Mouse (Mus musculus) ES-E14 (cell line): Measurements from ENCODE around the gene Tnfsf10. TPM values are rescaled to one million over a fixed set of nuclear protein-coding genes. Genes with fewer than 3 reads are reported as not detected.

ENCODE experiments used
- DNase-seq: peaks from one replicate; pipeline ENCODE4 v3.0.0-alpha.2; 2013; ENCODE audit warnings: low read depth, low spot score
- H3K27ac ChIP-seq: 2 replicates; pipeline ENCODE4 v1.5.1; 2012; ENCODE audit warnings: low read depth, mild to moderate bottlenecking, low read length, moderate library complexity, mixed read lengths; ENCODE audit not compliant: poor library complexity, insufficient read depth, severe bottlenecking
- H3K36me3 ChIP-seq: 2 replicates; pipeline ENCODE4 v1.6.1; 2012; ENCODE audit warnings: mild to moderate bottlenecking, low read length, moderate library complexity, mixed read lengths; ENCODE audit not compliant: control insufficient read depth, poor library complexity, insufficient read depth, severe bottlenecking
- H3K4me1 ChIP-seq, 2 experiments: fragments of 150-350 bp in 1 of 2; sonication (generic) in 1 of 2; 2 replicates each; pipeline ENCODE4 v1.6.1; 2012; ENCODE audit warnings: low read length in 2 of 2, mild to moderate bottlenecking in 1 of 2, mixed read lengths in 1 of 2; ENCODE audit not compliant: control insufficient read depth in 2 of 2, insufficient read depth in 2 of 2, poor library complexity in 1 of 2
- H3K4me3 ChIP-seq, 2 experiments: fragments of 150-350 bp in 1 of 2; sonication (generic) in 1 of 2; 2 replicates each; pipeline ENCODE4 v1.5.1; 2012; ENCODE audit warnings: low read length in 2 of 2, low read depth in 1 of 2, mild to moderate bottlenecking in 1 of 2, mixed read lengths in 1 of 2; ENCODE audit not compliant: insufficient read depth in 1 of 2, poor library complexity in 1 of 2, severe bottlenecking in 1 of 2
- H3K9ac ChIP-seq: 2 replicates; pipeline ENCODE4 v1.6.1; 2012; ENCODE audit warnings: low read depth, mild to moderate bottlenecking, low read length, mixed read lengths; ENCODE audit not compliant: poor library complexity, insufficient read depth, severe bottlenecking
- H3K9me3 ChIP-seq: fragments of 150-350 bp; sonication (generic); 2 replicates; pipeline ENCODE4 v1.6.1; 2012; ENCODE audit warnings: low read depth, mild to moderate bottlenecking, low read length; ENCODE audit not compliant: control insufficient read depth, insufficient read depth
- CHD2 ChIP-seq: IDR thresholded peaks from 2 replicates; pipeline ENCODE4 v1.6.1; 2014; ENCODE audit warnings: mild to moderate bottlenecking, low read depth, low read length, inconsistent platforms
- HCFC1 ChIP-seq: IDR thresholded peaks from 2 replicates; pipeline ENCODE4 v1.6.1; 2012; ENCODE audit warnings: low read length, inconsistent platforms, borderline replicate concordance; ENCODE audit not compliant: insufficient read depth
- MAFK ChIP-seq: IDR thresholded peaks from 2 replicates; pipeline ENCODE4 v1.6.1; 2014; ENCODE audit warnings: mild to moderate bottlenecking, low read depth, low read length, inconsistent platforms; ENCODE audit not compliant: insufficient read depth
- ZC3H11A ChIP-seq: IDR thresholded peaks from 2 replicates; pipeline ENCODE4 v1.6.1; 2012; ENCODE audit warnings: low read depth, mild to moderate bottlenecking, inconsistent platforms, low read length, borderline replicate concordance
- ZNF384 ChIP-seq: IDR thresholded peaks from 2 replicates; pipeline ENCODE4 v1.6.1; 2012; ENCODE audit warnings: low read depth, low read length, inconsistent platforms
- in situ Hi-C, 2 experiments: fragments of 600-800 bp; cut with MboI; formaldehyde crosslinking; loops; one replicate each; pipeline ENCODE4 v1.15.1; 2025; ENCODE audit warnings: low sequenced_read_pairs in 2 of 2, inconsistent platforms in 1 of 2; ENCODE audit not compliant: unreplicated experiment in 2 of 2
- total RNA-seq: library from RNA; depleted of rRNA; stranded (reverse); fragments of 300-350 nt; gene quantifications from 2 replicates; pipeline ENCODE4 v1.2.3, GENCODE M21; 2012

Gene Tnfsf10
- total RNA-seq, 1 experiment, result not detected

DNA sequence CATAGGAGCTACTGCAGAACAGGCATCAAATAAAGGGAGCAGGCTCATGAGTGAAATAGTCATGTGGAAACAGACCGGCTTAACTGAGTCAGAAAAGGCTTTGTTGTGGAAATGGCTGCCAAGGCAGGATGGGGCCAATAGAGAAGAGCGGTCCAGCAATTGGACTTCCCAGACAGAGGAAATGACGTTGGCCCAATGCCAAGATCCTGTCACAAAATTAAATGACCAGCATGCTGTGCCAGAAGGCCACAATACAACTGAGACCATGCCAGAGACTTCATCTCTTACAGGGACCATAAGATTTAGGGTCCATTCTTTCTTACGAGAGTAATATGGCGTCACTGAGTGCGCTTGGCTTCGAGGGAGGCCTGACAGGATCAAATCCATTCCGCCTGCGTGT lies 34.3 kb downstream of the Tnfsf10 start:
- DNase-seq, result no peak
- no peak for TF ChIP-seq MAFK
- TF ChIP-seq ZC3H11A, result no peak
- no peak for TF ChIP-seq HCFC1
- no peak for TF ChIP-seq CHD2
- no peak for TF ChIP-seq ZNF384

DNA sequence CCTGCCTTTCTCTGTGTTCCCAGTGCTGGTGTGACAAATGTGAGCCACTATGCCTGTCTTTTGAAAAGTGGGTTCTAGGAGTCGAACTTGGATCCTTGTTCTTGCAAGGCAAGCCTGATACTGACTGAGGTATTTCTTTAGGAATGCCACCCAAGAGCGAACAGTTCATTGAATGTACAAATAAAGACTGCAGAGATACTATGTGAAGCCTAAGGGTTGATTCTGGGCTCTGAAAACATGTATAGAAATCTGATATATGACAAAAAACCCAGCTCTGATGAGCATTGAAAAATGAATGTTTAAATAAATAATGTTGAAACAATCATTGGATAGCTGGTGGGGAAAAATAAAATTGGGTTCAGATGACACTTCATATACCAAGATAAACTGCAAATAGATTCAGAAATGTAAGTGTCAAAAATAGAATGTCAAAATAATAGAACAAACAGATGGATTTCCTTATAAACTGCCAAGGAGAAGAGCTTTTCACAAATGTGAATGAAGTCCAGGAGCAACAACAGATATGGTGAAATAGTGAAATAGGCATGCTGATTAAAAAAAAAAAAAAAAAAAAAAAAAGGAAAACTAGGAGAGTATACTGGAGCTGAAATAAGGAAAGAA lies 42.4 kb downstream of the Tnfsf10 start:
- H3K36me3 ChIP-seq, result no peaks in the 10 kb centered on the region
- H3K27ac ChIP-seq, result no peak overlapping the region
- no peak for TF ChIP-seq CHD2
- TF ChIP-seq ZNF384, result no peak
- no peak for TF ChIP-seq MAFK
- no peak for TF ChIP-seq ZC3H11A
- no peak for TF ChIP-seq HCFC1
- no peak overlapping the region for H3K9ac ChIP-seq
- no peak for DNase-seq
- no peaks in the 10 kb centered on the region for H3K4me1 ChIP-seq
- in situ Hi-C loops, result no loop called here
- H3K4me3 ChIP-seq, result no peak overlapping the region
- no peaks in the 10 kb centered on the region for H3K9me3 ChIP-seq

More for the DNA sequence above, 34.3 kb downstream of the Tnfsf10 start:
- no peaks in the 10 kb centered on the region for H3K4me1 ChIP-seq
- in situ Hi-C loops, result no loop called here
- no peaks in the 10 kb centered on the region for H3K9me3 ChIP-seq
- H3K27ac ChIP-seq, result no peak overlapping the region
- H3K9ac ChIP-seq, result no peak overlapping the region
- H3K4me3 ChIP-seq, result no peak overlapping the region
- H3K36me3 ChIP-seq, result no peaks in the 10 kb centered on the region

DNA sequence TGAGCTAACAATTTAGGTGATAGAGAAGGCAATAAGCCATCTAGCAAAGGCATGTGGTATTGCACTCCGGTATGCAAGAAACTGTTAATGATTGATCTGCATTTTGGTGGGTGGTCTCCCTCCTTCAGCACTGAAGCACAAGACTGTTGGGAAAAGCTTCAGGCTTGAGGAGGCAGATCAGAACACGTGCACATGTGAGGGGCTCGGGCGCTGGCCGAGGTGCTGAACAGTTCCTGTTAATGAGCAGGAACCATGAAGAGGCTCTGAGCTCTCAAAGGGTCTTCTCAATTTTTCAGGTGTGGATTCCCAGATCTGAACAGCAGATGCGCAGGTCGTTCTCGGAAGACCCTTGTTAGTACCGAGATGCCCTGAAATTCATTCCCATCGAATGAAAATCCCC lies 53.3 kb downstream of the Tnfsf10 start:
- DNase-seq, result peak; percentile 60
- Histone ChIP-seq H3K9me3 (no peaks in the 10 kb centered on the region), H3K9ac (no peak overlapping the region), H3K4me1 (peaks cover 0 to 6% of the 10 kb centered on the region in 2 experiments; a peak in 1 of 4 replicates), H3K36me3 (no peaks in the 10 kb centered on the region), H3K27ac (no peak overlapping the region), H3K4me3 (no peak overlapping the region)
- no peak for TF ChIP-seq ZC3H11A
- TF ChIP-seq MAFK, result no peak
- no peak for TF ChIP-seq HCFC1
- no peak for TF ChIP-seq ZNF384
- in situ Hi-C loops, result no loop called here

DNA sequence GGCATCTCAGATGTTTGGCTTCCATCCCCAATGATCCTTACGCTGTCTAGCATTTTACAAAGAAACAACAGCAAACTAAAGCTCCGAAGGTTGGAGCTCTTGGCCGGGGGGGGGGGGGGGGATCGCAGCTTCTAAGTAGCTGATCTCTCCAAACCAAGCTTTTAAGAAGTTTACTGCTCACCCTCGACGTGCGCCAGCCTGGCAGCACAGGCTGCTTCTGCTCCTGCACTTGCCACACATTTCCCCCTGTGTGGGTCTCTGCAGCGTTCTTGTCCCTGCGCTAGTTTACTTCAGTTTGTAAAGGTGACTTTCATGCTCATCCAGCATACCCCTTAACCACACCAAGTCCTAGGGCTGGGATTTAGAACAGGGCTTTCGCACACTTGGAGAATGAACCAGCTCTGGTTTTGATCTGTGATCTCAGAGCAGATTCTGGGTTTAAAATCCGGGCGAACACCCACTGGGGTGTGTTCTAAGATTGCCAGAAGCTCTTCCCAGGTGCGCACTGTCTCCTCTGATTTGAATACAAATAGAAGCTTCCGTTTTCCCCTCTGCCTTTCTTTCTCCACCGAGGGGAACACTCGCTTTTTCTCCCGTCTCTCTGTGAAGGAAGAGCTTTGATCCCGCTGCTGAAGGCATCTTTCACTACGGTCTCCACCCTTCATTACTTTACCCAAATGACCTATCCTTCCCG lies 53.9 kb downstream of the Tnfsf10 start:
- in situ Hi-C loops, result no loop called here
- Histone ChIP-seq H3K4me3 (peak overlapping the region; percentile 22 to 44; a peak in 2 of 4 replicates), H3K9ac (no peak overlapping the region), H3K36me3 (no peaks in the 10 kb centered on the region), H3K27ac (no peak overlapping the region), H3K9me3 (no peaks in the 10 kb centered on the region), H3K4me1 (peaks cover 0 to 6% of the 10 kb centered on the region in 2 experiments; a peak in 1 of 4 replicates)
- TF ChIP-seq MAFK (no peak), ZC3H11A (no peak), ZNF384 (no peak), HCFC1 (no peak), CHD2 (no peak)
- DNase-seq, result no peak
